Mouse (Mus musculus) gastrocnemius, postnatal 14 days (tissue): Measurements from ENCODE around the gene Akt1s1. TPM values are rescaled to one million over a fixed set of nuclear protein-coding genes. Genes with fewer than 3 reads are reported as not detected.
"Not testable (repeated sequence)": the region's sequence is repeated elsewhere in the genome, so short reads cannot be mapped to it uniquely, and the experiment has no call there.

Experiments
- DNase-seq: peaks from one replicate; pipeline ENCODE4 v3.0.0; 2021; ENCODE audit warnings: mixed read lengths
- intact Hi-C: fragments of 180-260 bp; cut with DNase I; formaldehyde crosslinking; loops from one replicate; pipeline ENCODE4 v1.15.1; 2025; ENCODE audit warnings: low total_unique reads
- total RNA-seq, 2 experiments: library from RNA; stranded (reverse); gene quantifications; 2 replicates each; pipeline ENCODE4 v1.2.3; 2021

Akt1s1 gene
- total RNA-seq, 2 experiments from 2014 or later, result 85.9 to 86.7 TPM

DNA sequence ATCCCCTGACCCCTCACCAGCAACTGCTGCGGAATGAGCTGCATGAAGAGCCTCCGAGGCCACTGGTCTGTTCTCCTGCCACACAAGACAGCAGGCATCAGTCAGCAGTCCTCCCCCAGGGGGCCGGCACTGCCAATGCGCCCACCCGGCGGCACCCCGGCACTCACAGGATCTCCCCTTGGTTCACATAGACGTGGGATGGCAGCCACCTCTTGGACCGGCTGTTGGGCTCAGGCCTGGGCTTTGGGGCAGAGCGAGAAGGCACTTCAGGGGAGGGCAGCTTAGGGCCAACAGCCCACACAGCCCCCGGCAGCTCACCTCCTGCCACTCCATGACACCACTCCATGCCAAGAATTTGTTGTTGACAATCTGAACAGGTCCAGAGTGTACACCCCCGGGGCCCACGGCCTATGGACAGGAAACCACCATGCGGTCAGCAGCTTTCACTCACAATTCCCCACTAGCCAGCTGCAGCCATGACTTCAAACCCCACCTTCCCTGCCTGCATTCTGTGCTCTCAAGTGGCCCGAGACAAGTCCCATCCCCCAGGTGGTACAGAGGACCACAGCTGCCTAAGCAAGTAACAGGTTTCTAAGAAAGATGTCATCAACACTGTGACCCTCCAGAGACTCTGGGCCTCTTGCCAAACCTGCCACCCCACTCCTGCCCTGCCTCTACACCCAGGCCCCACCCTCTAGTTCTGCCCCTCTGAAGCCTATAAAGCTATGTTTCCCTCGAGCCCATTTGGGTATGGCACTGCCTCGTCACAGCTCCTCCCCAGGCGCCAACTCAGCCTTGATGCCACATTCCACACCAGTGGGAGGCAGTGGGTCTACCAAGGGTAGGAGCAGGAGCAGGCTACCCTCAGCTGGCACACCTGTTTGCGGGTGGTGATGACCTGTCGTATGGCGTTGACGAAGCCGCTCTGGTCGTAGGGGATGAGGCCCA is 16.1 kb downstream of the Akt1s1 start:
- intact Hi-C loops, result no loop called here
- no peak for DNase-seq

DNA sequence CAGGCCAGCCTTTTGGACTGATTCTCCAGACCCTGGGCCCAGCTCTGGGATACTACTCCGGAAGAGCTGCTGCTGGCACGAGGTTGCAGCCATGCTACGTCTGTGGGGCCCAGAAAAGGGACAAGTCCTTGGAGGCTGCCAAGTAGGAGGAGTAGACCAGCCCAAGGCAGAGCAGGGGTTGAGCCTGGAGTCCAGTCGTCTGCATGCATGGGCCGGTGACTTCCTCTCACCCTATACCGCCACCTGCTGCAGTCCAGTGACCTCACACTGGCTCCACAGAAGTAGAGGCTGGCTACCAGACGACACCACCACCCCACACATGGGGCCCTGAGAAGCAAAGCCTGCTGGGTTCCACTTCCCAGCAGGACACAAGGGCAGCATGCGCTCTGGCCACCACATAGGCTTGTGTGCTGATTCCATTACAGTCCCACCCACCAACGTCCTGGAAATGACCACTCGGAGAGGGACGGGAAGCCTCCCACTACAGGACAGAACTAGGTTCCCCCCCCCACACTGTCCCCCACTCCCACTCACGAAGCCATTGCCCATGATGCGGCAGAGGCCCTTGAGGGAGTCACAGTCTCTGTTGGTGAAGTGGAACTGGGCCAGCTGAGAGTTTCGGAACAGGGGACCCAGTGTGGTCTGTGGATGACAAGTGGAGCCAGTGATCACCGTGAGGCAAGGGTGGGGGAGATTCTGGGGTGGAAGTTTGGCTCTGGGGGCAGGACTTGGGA is 17.7 kb downstream of the Akt1s1 start:
- peak; percentile 73 for DNase-seq
- intact Hi-C loops, result no loop called here

DNA sequence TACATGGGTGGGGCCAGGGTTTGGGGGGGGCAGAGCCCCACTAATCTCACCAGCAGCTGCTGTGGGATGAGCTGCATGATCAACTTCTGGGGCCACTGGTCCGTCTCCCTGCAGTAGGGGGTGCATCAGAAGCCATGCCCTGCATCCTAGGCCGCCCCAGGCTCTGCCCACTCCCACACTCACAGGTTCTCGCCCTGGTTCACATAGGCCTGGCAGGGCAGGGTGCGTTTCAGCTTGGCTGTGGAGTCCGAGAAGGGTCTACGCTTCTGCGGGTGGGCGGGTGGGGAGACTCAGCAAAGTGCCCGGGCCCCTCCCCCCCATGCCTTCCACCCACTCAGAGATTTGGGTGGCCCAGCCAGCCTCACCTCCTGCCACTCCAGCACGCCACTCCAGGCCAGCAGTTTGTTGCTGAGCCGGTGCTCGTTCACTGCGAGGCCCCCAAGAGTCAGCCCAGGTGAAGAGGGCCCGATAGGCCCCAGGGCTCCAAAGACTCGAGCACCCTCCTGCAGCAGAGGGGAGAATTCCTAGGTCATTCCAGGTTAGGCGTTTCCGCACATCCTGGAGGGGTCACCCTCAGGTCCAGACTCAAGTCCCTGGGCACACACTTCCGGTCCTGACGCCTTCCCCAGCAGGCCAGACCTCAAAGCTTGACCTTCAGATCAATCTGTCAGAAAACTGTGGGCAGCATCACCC is 18.4 kb downstream of the Akt1s1 start:
- intact Hi-C loops, result no loop called here
- no peak for DNase-seq

DNA sequence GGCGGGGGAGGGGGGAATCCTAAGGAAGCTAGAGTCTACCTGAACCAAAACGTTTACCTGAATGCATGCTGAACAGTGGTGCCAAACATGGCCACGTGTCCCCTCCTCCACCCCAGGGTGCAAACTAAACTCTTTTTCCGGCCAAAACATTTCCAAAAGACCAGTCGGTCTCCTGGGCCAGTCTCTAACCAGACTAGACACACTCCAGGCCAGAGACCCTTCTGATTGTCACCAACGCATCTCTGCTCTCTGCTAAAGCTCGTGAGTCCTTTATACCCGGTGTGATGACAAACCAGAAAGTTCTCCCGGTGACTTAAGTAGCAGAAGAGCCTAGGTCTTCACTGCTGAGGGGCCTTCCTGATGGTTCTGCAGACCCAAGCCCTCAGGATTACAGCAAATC is 19.0 kb downstream of the Akt1s1 start:
- no peak for DNase-seq
- intact Hi-C loops, result no loop called here

DNA sequence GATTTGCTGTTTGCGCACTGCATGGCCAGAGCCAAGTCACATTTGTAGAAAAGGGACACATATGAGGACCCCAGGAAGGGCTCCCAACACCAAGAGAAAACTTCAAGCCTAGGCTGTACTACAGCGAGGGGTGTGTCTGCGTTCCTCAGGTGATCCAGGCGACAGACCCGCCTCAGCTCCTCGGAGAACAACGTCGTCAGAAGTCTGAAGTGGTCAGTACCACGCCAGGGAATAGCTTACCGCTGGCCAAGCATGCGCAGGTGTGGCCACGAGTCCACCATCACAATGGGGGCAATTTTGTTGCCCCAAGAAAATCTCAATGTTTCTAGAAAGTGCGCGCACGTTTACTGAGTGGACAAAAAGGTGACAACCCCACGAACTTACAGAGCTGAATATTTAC is 19.7 kb downstream of the Akt1s1 start:
- no peak for DNase-seq
- intact Hi-C loops, result no loop called here

DNA sequence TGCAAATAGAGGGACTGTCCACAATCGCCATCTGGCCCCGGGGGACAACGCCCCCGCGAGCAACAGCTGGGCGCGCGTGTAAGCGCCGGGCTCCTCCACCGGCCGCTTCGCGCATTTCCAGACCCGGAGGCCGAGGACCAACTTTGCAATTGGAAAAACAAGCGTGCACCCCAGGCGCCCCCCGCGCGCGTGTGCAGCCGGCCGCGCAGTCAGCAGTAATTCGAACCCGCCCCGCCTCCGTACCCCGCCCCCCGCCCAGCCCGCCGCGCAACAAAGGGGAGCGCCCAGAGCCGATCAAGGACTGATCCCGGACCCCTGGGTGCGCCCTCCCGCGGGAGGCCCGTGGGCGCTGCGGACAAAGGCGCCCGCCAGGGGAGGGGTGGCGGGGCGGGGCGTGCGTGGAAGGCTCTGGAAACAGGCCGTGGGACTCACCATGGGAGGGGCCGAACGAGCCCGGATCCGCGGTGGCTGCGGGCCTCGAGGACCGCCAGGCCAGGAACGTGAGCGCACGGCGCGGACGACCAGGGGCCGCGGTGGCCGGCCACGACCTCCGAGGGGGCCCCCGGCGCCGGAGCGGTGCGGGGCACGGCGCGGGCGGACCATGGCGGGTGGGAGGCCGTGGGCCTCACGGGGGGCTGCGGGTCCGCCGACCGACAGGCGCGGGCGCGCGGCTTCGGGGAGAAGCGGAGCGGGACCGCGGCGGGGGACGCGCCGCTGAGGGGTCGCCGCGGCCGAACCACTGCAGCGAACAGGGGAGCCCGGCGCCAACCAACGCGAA is 20.3 kb downstream of the Akt1s1 start:
- intact Hi-C loops, result no loop called here
- peak; percentile 80 for DNase-seq

DNA sequence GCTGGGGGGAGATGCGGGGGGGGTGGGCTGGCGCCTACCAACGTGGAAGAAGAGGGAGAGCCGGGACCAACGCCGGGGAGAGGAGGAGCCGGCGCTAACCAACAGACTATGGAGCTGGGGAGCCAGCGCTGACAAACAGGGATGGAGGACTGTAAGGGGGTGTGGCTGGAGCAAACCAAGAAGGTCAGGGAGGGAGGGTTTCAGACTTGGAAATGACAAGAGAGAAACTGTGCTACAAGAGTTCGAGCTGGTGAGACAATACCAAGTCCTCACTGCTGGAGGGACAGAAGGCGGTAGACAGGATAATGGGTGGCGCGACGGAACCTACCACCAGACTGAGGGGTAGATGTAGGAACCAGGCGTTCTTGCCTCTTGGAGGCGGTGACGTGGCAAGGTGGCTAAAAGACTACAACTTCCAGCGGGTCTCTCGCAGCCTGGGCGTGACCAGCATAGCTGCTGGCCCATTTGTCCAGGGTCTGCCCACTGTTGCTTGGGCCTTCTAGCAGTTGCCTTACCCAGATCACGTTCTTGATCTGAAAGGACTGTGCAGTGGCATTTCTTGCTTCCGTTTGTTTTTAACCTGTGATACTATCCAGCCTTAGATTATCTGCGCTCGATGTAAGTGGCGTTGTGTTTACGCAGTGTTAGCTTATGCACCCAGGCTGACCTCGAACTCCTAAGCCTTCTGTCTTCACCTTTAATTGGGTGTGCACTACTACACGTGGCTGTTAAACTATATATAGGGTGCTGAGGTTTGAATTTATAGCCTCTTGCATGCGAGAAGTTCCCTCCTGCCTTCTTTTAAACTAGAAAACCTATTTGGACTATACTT is 21.1 kb downstream of the Akt1s1 start, which contains the start of gene Ptov1:
TSS of gene Ptov1 (minus strand) at position 92 of the 832 bp plus-strand sequence.
- intact Hi-C loops, result no loop called here
- peak; percentile 94 for DNase-seq

DNA sequence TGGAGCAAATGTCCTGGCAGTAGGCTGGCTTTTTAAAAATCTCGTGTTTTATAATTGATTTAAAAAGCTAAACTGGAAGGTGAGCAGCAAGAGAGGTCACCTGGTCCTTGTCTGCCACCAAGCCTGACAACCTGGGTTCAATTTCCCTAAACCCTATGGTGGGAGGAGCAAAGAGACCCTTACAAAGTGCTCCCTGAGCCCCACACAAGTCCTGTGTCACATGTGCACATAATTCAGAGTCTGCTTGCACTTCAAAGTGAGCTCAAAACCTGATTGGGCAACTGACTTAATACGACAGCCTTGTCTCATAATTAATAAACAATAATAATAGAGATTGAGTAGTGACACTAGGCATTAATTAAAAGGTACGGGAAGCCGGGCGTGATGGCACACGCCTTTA is 21.8 kb downstream of the Akt1s1 start:
- no peak for DNase-seq
- intact Hi-C loops, result no loop called here

DNA sequence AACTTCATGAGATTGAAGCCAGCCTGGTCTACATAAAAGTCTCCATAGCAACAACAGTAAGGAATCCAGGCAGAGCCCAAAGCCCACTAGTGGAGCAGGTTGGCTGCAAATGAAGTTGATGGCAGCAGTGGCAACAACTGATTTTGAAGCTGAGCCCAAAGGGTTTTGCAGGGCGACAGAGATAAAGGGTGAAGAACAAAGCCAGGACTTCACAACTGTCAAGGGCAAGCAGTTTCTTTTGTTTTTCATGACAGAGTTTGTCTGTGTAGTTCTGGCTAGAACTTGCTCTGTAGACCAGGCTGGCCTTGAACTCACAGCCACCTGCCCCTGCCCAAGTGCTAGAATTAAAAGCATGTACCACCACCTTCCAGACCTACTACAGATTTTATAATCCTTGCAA is 22.4 kb downstream of the Akt1s1 start:
- no peak for DNase-seq
- intact Hi-C loops, result no loop called here

DNA sequence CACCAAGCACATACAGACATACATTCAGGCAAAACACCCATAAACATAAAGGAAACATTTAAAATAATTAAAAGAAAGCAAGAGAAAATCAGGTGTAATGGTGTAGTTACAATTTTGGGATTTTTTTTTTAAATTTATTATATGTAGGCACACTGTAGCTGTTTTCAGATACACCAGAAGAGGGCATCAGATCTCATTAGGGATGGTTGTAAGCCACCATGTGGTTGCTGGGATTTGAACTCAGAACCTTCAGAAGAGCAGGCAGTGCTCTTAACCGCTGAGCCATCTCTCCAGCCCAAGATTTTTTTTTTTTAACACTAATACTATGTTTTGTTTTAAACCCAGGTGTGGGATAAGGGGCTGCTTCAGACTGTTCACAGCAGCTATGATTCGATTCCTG is 23.0 kb downstream of the Akt1s1 start:
- DNase-seq, intact Hi-C loops: not testable (repeated sequence)

DNA sequence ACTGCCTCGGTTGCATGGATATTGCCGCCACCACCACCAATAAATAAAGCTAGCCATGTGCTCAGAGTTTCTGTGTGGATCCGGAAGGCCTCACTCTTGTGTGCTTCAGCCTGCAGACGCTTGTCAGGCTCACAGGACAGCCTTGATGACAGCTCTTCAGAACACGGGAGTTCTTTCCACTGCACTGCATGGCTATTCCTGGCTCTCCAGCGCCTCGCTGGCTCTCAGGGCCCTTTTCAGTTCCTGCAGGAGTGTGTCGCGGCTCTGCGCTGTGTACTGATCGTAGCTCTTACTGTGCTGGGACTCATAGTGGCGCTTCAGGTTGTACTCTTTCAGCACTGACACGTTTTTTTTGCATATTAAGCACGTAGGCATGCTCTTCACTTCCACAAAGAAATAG is 29.0 kb downstream of the Akt1s1 start:
- DNase-seq, result no peak

DNA sequence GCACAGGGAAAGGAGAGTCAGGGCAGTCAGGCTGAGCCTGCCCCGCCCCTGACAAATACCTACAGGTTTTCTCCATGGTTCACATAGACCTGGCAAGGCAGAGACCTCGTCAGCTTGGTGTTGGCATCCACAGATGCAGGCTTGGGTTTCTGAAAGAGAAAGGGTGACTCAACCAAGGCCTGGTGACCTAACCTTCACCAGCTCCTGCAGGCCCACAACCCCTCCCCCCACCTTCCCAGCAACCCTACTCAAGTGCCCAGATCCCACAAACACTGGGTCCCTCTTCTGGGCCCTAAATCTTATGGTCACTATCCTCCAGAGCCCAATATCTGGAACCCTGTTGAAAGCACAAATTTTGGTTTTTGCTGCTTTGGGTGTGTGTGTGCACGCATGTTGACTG is 34.2 kb downstream of the Akt1s1 start:
- DNase-seq, result no peak
- intact Hi-C loops, result no loop called here

More for the DNA sequence above, 29.0 kb downstream of the Akt1s1 start:
- intact Hi-C loops, result no loop called here

DNA sequence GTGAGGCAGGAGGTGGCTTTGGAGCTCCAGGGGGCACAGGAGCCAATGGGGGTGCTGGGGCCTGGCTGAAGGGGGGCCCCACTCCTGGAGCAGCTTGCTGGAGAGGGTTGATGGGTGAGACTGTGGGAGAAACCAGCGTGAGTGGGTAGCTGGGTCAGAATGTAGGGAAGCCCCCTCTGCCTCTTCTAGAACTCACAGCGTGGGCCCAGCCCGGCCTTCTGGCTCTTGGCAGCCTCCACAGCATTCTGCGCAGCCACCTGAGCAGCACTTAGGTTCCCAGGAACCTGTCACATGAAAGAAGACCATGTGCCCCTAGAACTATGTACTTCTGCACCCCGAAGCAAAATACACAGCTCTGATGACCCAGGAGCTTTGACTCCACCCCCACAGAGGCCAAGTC is 35.8 kb downstream of the Akt1s1 start:
- no peak for DNase-seq
- intact Hi-C loops, result no loop called here

DNA sequence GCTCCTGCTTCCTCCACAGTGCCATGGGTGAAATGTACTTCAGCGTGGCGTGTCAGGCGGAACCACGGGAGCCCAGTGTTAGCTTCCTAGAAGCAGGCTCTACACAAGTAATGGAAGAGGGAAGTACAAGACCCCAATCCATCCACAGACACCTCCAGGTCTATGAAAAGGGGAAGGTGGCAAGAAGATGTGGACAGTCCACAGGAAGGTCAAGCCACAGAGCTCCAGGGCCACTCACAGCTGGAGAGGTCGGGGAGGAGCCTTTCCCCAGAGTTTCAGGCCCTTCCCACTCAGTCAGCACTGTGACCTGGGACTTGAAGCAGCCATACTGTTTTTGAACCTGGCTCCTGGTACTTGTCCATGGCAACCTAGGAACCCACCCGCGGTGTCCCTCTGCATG is 38.2 kb downstream of the Akt1s1 start:
- intact Hi-C loops, result no loop called here

DNA sequence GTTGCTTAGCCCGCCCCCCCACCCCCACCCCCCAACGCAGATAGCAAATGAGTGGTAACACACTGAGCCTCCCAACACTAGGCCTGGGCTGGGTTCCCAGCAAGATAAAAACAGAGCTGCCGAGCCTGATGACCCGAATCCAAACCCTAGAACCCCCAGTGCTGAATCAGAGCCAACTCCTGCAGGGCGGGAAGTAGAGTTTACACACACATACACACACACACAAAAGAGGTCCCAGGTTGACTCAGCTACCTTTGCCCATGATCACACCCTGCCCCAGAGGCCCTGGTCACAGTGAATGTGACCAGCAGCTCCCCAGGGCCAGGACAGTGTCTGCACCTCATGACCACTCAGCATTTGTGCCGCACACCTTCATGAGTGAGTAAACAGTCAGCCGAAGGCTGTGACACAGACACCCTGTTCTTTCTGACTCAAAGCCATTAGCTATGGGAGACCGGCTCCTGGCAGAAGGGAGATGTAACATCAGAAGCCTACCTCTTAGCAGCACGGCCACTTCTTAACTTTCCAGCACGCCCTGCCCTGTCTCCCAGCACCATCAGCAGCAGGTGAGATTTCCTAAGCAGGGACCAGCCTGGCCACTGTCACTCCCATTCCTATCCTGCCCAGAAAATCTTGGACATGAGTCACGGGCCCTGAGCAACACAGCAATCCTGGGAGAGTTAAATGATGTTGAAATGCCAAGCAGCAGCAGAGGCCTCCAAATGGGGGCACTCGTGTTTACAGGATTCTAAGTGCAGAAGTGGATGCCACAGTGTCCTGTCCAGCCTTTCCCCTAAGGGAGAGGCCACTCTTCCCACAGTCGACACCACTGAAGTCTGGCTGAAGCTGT is 39.7 kb downstream of the Akt1s1 start:
- no peak for DNase-seq
- intact Hi-C loops, result no loop called here

More for the DNA sequence above, 38.2 kb downstream of the Akt1s1 start:
- DNase-seq, result no peak

DNA sequence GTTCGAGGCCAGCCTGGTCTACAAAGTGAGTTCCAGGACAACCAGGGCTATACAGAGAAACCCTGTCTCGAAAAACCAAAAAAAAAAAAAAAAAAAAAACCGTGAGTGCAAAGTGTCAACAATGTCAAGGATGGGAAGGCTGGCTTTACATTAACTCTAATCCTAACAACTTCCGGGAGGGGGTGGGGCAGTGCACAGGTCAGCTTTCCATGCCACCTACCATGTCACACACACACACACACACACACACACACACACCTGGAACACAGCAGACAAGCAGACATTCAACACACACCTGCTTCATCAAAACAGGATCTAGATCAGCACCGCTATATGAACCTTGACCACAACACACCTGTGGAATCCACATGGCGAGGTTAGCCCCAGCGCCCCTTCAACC is 41.4 kb downstream of the Akt1s1 start:
- intact Hi-C loops, result no loop called here

DNA sequence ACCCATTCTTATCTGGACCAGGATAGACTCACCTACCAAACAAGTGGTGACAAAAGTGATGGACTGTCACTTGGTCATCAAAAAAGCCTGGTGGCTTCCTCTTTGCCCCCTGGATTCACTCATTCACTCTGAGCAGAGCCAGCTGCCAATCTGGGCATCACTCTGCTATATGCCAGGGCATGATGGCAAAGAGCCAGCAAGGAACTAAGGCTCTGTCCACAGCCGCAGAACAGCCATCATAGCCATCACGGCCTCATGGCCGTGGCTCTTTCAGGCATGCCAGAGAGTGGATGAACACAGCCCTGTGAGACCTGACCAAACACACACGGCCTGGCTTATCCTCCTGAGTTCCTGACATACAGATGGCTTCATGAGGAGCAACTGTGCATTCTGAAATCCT is 41.9 kb downstream of the Akt1s1 start:
- intact Hi-C loops, result no loop called here
- no peak for DNase-seq

More for the DNA sequence above, 41.4 kb downstream of the Akt1s1 start:
- DNase-seq, result no peak

DNA sequence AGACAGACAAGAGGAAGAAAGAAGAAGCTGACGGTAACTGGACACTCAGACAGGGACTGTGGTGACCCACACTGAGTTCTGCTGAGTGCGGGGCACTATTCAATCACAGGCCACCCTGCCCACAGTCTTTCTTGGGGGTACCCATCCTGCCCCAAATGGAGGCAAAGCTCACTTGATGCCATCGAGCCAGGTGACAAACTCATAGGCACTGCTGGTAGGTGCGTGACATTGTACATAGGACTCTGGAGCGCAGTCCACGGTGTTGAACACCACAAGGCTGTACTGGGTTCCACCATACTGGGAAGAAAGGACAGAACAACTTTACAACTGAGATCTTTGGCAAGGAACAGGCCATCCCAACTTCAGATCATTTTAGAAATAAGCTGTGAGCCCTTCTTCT is 42.8 kb downstream of the Akt1s1 start:
- no peak for DNase-seq
- intact Hi-C loops, result no loop called here
